Mouse (Mus musculus) stomach, postnatal 0 days (tissue): ENCODE data around the gene Cdk19.

Experiments
- CTCF ChIP-seq: IDR thresholded peaks from 2 replicates; pipeline ENCODE4 v1.5.1; 2016; ENCODE audit warnings: antibody characterized with exemption, low read depth, mild to moderate bottlenecking, moderate library complexity
- EP300 ChIP-seq: optimal IDR thresholded peaks from 2 replicates; pipeline ENCODE3; 2016; ENCODE audit warnings: antibody characterized with exemption

DNA sequence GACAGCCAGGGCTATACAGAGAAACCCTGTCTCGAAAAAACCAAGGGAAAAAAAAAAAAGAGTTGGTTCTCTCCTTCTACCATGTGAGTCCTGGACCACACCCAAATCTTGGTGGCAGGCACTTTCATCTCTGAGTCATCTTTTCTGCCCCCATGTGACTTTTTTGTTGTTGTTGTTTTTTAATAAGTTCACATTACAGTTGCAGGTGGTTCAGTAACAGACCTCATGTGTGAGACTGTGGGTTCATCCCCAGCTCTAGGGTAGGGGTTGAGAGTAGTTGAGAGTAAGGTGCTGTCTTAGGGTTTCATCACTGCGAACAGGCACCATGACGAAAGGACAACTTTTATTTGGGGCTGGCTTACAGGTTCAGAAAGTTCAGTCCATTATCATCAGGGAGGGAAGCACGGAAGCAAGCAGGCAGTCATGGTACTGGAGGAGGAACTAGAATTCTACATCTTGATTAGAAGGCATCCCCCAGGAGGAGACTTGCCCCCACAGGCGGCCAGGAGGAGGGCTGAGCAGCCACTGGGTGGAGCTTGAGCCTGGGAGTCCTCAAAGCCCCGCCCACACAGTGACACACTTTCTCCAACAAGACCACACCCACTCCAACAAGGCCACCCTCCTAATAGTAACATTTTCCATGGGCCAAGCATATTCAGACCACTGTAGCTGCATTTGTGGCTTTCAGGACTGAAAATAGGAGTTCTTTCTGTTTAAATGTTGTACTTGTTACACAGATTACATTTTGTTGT is 29.3 kb upstream of the Cdk19 start:
- TF ChIP-seq CTCF, result no peak
- no peak for TF ChIP-seq EP300
